Mouse (Mus musculus) embryo, embryonic 9.5 days (tissue): ENCODE results near the gene Nlrp9b.
"Not testable (repeated sequence)": the region's sequence is repeated elsewhere in the genome, so short reads cannot be mapped to it uniquely, and the experiment has no call there.

ENCODE experiments used
- DNase-seq: peaks from one replicate; pipeline ENCODE4 v3.0.0-alpha.2; 2017; ENCODE audit errors: extremely low spot score

Gene Nlrp9b

DNA sequence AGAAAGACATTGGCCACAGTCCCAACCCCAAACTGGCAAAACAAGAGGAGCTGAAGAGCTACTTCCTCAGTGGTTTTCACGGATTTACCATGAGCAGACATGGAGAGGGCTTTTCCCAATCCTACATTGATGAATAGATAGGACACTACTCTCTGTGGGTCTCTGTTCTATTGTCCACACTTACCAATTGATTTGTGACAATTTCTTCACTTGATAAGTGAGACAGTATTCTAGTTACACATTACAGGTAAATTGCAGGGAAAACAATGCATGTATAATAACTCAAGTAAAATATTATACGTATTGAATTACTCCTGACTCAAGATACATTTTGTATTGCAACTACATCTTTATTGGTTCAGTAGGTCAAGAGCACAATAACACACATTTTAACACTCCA is 131.2 kb downstream of the Nlrp9b start, which contains the start of gene Gm16442:
Gene Gm16442 (minus strand): TSS at position 101 of the 400 bp plus-strand sequence.
- DNase-seq = not testable (repeated sequence)
